Mouse (Mus musculus) lung, postnatal 4 days (tissue): ENCODE results near the gene Nol9.
"Not testable (repeated sequence)": the region's sequence is repeated elsewhere in the genome, so short reads cannot be mapped to it uniquely, and the experiment has no call there.

Experiments used
- DNase-seq, 2 experiments: peaks; one replicate each; pipeline ENCODE4 v3.0.0; 2021

Gene Nol9

GRCm38 (mm10) chr4:152010707-152011134, 28.4 kb upstream of the Nol9 start:
- no peak for DNase-seq

- DNase-seq, result no peak
These were observed 27.9 kb upstream of the Nol9 start for GRCm38 (mm10) chr4:152011171-152011760.

- DNase-seq, result no peak
These were observed 27.0 kb upstream of the Nol9 start for GRCm38 (mm10) chr4:152012109-152012508.

- DNase-seq, result peak in 1 of 2 experiments; percentile 21
These were observed 25.9 kb upstream of the Nol9 start for GRCm38 (mm10) chr4:152013036-152013813.

GRCm38 (mm10) chr4:152019073-152019472, 20.0 kb upstream of the Nol9 start:
- no peak for DNase-seq

GRCm38 (mm10) chr4:152020024-152020423, 19.1 kb upstream of the Nol9 start:
- DNase-seq, result no peak

- DNase-seq, result no peak
These were observed 17.5 kb upstream of the Nol9 start for GRCm38 (mm10) chr4:152021568-152022097.

GRCm38 (mm10) chr4:152022506-152022905, 16.6 kb upstream of the Nol9 start:
- no peak for DNase-seq

GRCm38 (mm10) chr4:152024525-152024924, 14.6 kb upstream of the Nol9 start:
- DNase-seq, result no peak

GRCm38 (mm10) chr4:152026751-152027508, 12.2 kb upstream of the Nol9 start:
- peak in 1 of 2 experiments; percentile 64 for DNase-seq

GRCm38 (mm10) chr4:152027524-152027923, 11.6 kb upstream of the Nol9 start, which contains the start of gene Zbtb48:
Zbtb48 (minus strand) TSS chr4:152027671.
- DNase-seq, result peak; percentile 98

GRCm38 (mm10) chr4:152028456-152028855, 10.7 kb upstream of the Nol9 start:
- no peak for DNase-seq

GRCm38 (mm10) chr4:152029087-152029486, 10.0 kb upstream of the Nol9 start:
- peak in 1 of 2 experiments; percentile 44 for DNase-seq

- DNase-seq, result peak in 1 of 2 experiments; percentile 43
These were observed 9.1 kb upstream of the Nol9 start for GRCm38 (mm10) chr4:152029997-152030396.

- DNase-seq, result no peak
These were observed 6.2 kb upstream of the Nol9 start for GRCm38 (mm10) chr4:152032922-152033321.

- not testable (repeated sequence) for DNase-seq
These were observed 2.7 kb upstream of the Nol9 start for GRCm38 (mm10) chr4:152036464-152036863.

GRCm38 (mm10) chr4:152038225-152038984, 716 bp upstream of the Nol9 start, which contains the start of gene Tas1r1:
Tas1r1 (minus strand) TSS chr4:152038568.
- DNase-seq, result no peak

- DNase-seq, result no peak
These were observed 750 bp downstream of the Nol9 start for GRCm38 (mm10) chr4:152039831-152040310.

- no peak for DNase-seq
These were observed 3.0 kb downstream of the Nol9 start for GRCm38 (mm10) chr4:152041924-152042641.

- DNase-seq, result no peak
These were observed 4.0 kb downstream of the Nol9 start for GRCm38 (mm10) chr4:152043171-152043570.

GRCm38 (mm10) chr4:152044609-152045008, 5.5 kb downstream of the Nol9 start:
- no peak for DNase-seq
